Mouse (Mus musculus): ENCODE results near the gene Aldh5a1. TPM values are rescaled to one million over a fixed set of nuclear protein-coding genes. Genes with fewer than 3 reads are reported as not detected.
A peak's percentile ranks its signal among the peaks of the same experiment; 100 is the strongest.

The Aldh5a1 gene
- total and polyA plus RNA-seq, 3 experiments: 16.2 to 18.5 (median 17.7) TPM

- no peak for DNase-seq
These were observed 721 bp downstream of the Aldh5a1 start for GRCm38 (mm10) chr13:24936772-24937107.

- DNase-seq: no peak
These were observed 4.3 kb downstream of the Aldh5a1 start for GRCm38 (mm10) chr13:24933199-24933598.

- peak; percentile 59 for DNase-seq
These were observed 6.9 kb downstream of the Aldh5a1 start for GRCm38 (mm10) chr13:24930591-24930990.

- DNase-seq: no peak
These were observed 13.5 kb downstream of the Aldh5a1 start for GRCm38 (mm10) chr13:24923991-24924390.

GRCm38 (mm10) chr13:24921281-24921680 lies 16.2 kb downstream of the Aldh5a1 start:
- DNase-seq: no peak

GRCm38 (mm10) chr13:24920333-24920977 lies 17.0 kb downstream of the Aldh5a1 start:
- DNase-seq: peak; percentile 62

- no peak for DNase-seq
These were observed 21.6 kb downstream of the Aldh5a1 start for GRCm38 (mm10) chr13:24915831-24916230.

- no peak for DNase-seq
These were observed 22.5 kb downstream of the Aldh5a1 start for GRCm38 (mm10) chr13:24914915-24915314.

GRCm38 (mm10) chr13:24913576-24913975 lies 23.9 kb downstream of the Aldh5a1 start:
- DNase-seq: no peak

- DNase-seq: no peak
These were observed 28.3 kb downstream of the Aldh5a1 start for GRCm38 (mm10) chr13:24909112-24909511.

- peak; percentile 48 for DNase-seq
These were observed 30.5 kb downstream of the Aldh5a1 start for GRCm38 (mm10) chr13:24906831-24907570.

GRCm38 (mm10) chr13:24905422-24905821 lies 32.0 kb downstream of the Aldh5a1 start:
- DNase-seq: no peak

GRCm38 (mm10) chr13:24903412-24903811 lies 34.0 kb downstream of the Aldh5a1 start:
- DNase-seq: no peak

- DNase-seq: no peak
These were observed 35.5 kb downstream of the Aldh5a1 start for GRCm38 (mm10) chr13:24901916-24902315.

- no peak for DNase-seq
These were observed 43.6 kb downstream of the Aldh5a1 start for GRCm38 (mm10) chr13:24893880-24894279.

GRCm38 (mm10) chr13:24892516-24892915 lies 44.9 kb downstream of the Aldh5a1 start:
- no peak for DNase-seq

GRCm38 (mm10) chr13:24889554-24889953 lies 47.9 kb downstream of the Aldh5a1 start:
- DNase-seq: no peak

GRCm38 (mm10) chr13:24882411-24882810 lies 55.0 kb downstream of the Aldh5a1 start:
- DNase-seq: no peak

GRCm38 (mm10) chr13:24880704-24881103 lies 56.8 kb downstream of the Aldh5a1 start:
- DNase-seq: no peak

- no peak for DNase-seq
These were observed 57.3 kb downstream of the Aldh5a1 start for GRCm38 (mm10) chr13:24880208-24880607.

GRCm38 (mm10) chr13:24879359-24880040 lies 58.0 kb downstream of the Aldh5a1 start:
- no peak for DNase-seq

GRCm38 (mm10) chr13:24868233-24868632 lies 69.2 kb downstream of the Aldh5a1 start:
- no peak for DNase-seq

GRCm38 (mm10) chr13:24867789-24868188 lies 69.7 kb downstream of the Aldh5a1 start:
- no peak for DNase-seq

Data from adrenal gland, adult 2 months (tissue).